Mouse (Mus musculus) thymus, postnatal 10 days (tissue): ENCODE results near the gene Slc22a23.
A peak's percentile ranks its signal among the peaks of the same experiment; 100 is the strongest.

Source experiments
- DNase-seq, 2 experiments: peaks; one replicate each; pipeline ENCODE4 v3.0.0; 2021; ENCODE audit warnings: low spot score in 2 of 2

Gene Slc22a23

GRCm38 (mm10) chr13:34163304-34163975 is 181.5 kb downstream of the Slc22a23 start:
- no peak for DNase-seq

- peak; percentile 91 to 94 for DNase-seq
These were observed 182.3 kb downstream of the Slc22a23 start, which contains the start of gene Psmg4 for GRCm38 (mm10) chr13:34162491-34163303. Gene Psmg4 (plus strand): TSS chr13:34162964.

GRCm38 (mm10) chr13:34159926-34160325 is 185.1 kb downstream of the Slc22a23 start:
- no peak for DNase-seq

- DNase-seq: no peak
These were observed 187.3 kb downstream of the Slc22a23 start for GRCm38 (mm10) chr13:34157596-34158157.

GRCm38 (mm10) chr13:34156840-34157185 is 188.2 kb downstream of the Slc22a23 start:
- no peak for DNase-seq

- DNase-seq: no peak
These were observed 188.7 kb downstream of the Slc22a23 start for GRCm38 (mm10) chr13:34156133-34156839.

- peak; percentile 64 to 80 for DNase-seq
These were observed 190.1 kb downstream of the Slc22a23 start for GRCm38 (mm10) chr13:34154931-34155272.

- peak; percentile 67 to 80 for DNase-seq
These were observed 190.6 kb downstream of the Slc22a23 start for GRCm38 (mm10) chr13:34154217-34154930.

GRCm38 (mm10) chr13:34153254-34154011 is 191.5 kb downstream of the Slc22a23 start:
- DNase-seq: no peak

- DNase-seq: no peak
These were observed 192.3 kb downstream of the Slc22a23 start for GRCm38 (mm10) chr13:34152695-34153094.

- no peak for DNase-seq
These were observed 193.6 kb downstream of the Slc22a23 start for GRCm38 (mm10) chr13:34151425-34151824.

- DNase-seq: no peak
These were observed 194.5 kb downstream of the Slc22a23 start for GRCm38 (mm10) chr13:34150271-34151027.

GRCm38 (mm10) chr13:34149463-34150176 is 195.4 kb downstream of the Slc22a23 start:
- DNase-seq: no peak

GRCm38 (mm10) chr13:34148767-34149392 is 196.1 kb downstream of the Slc22a23 start:
- DNase-seq: peak in 1 of 2 experiments; percentile 47

GRCm38 (mm10) chr13:34148181-34148580 is 196.8 kb downstream of the Slc22a23 start:
- no peak for DNase-seq

- peak in 1 of 2 experiments; percentile 28 for DNase-seq
These were observed 198.1 kb downstream of the Slc22a23 start for GRCm38 (mm10) chr13:34146916-34147315.

- no peak for DNase-seq
These were observed 201.6 kb downstream of the Slc22a23 start for GRCm38 (mm10) chr13:34143389-34143788.

- DNase-seq: no peak
These were observed 208.4 kb downstream of the Slc22a23 start for GRCm38 (mm10) chr13:34136605-34137004.

GRCm38 (mm10) chr13:34134276-34134675 is 210.7 kb downstream of the Slc22a23 start:
- DNase-seq: no peak
